Mouse (Mus musculus): ENCODE data around the gene Fitm2. TPM values are rescaled to one million over a fixed set of nuclear protein-coding genes. Genes with fewer than 3 reads are reported as not detected.

Fitm2 gene
- 9.5 and 9.6 TPM in 2 replicates for polyA plus RNA-seq (2014; fragmentation: Nextera tagmentation; extraction: Ambion mirVana)

GRCm38 (mm10) chr2:163472466-163472851, at the start of gene Fitm2:
Fitm2 (minus strand) TSS chr2:163472629.
- Histone ChIP-seq H3K9ac (ENCODE audit: low read length) (peak within 1 kb of the TSS; percentile 79), H3K4me1 (ENCODE audit: control insufficient read depth, insufficient read depth, low read length) (peaks cover 3% of the 10 kb centered on the region; the same call in 1 of the 2 replicates), H3K9me3 (ENCODE audit: control insufficient read depth, low read length) (no peaks in the 10 kb centered on the region), H3K4me3 (ENCODE audit: low read depth, low read length) (peak within 1 kb of the TSS; percentile 83), H3K4me2 (ENCODE audit: low read depth, severe bottlenecking) (peak within 1 kb of the TSS; percentile 88), H3K27me3 (ENCODE audit: control insufficient read depth, insufficient read depth, low read length) (no peaks in the 10 kb centered on the region), H3K36me3 (ENCODE audit: control insufficient read depth, insufficient read depth, low read length) (peaks cover 4% of the 10 kb centered on the region; the same call in 1 of the 2 replicates), H3K27ac (replicated peaks; ENCODE audit: low read depth, low read length) (no peak within 1 kb of the TSS)
- ATAC-seq (ENCODE audit: insufficient number of reproducible peaks, low FRiP score, low TSS enrichment, low read depth) (peak; percentile 92), DNase-seq (ENCODE audit: low spot score) (peak; percentile 98)
- 0% methylated on average over 30 of the region's 30 CpGs for WGBS

- Histone ChIP-seq H3K9ac (ENCODE audit: low read length) (no peak within 1 kb of the TSS), H3K4me2 (ENCODE audit: low read depth, severe bottlenecking) (no peak within 1 kb of the TSS), H3K4me3 (ENCODE audit: low read depth, low read length) (no peak within 1 kb of the TSS), H3K27ac (replicated peaks; ENCODE audit: low read depth, low read length) (no peak within 1 kb of the TSS), H3K4me1 (ENCODE audit: control insufficient read depth, insufficient read depth, low read length) (no peaks in the 10 kb centered on the region), H3K9me3 (ENCODE audit: control insufficient read depth, low read length) (no peaks in the 10 kb centered on the region), H3K36me3 (ENCODE audit: control insufficient read depth, insufficient read depth, low read length) (no peaks in the 10 kb centered on the region), H3K27me3 (ENCODE audit: control insufficient read depth, insufficient read depth, low read length) (no peaks in the 10 kb centered on the region)
- no peak for DNase-seq (ENCODE audit: low spot score)
- ATAC-seq (ENCODE audit: insufficient number of reproducible peaks, low FRiP score, low TSS enrichment, low read depth) = no peak
- 85% methylated on average over 10 of the region's 10 CpGs for WGBS
These were observed 34.0 kb upstream of the Fitm2 start, which contains the start of gene Hnf4a for GRCm38 (mm10) chr2:163506300-163507004. Hnf4a (plus strand) TSS chr2:163506808.

- 70% methylated on average over 7 of the region's 7 CpGs for WGBS
- no peaks in the 10 kb centered on the region for H3K27me3 ChIP-seq (ENCODE audit: control insufficient read depth, insufficient read depth, low read length)
- no peak overlapping the region for H3K4me2 ChIP-seq (ENCODE audit: low read depth, severe bottlenecking)
- H3K4me1 ChIP-seq (ENCODE audit: control insufficient read depth, insufficient read depth, low read length) = no peaks in the 10 kb centered on the region
- H3K9me3 ChIP-seq (ENCODE audit: control insufficient read depth, low read length) = no peaks in the 10 kb centered on the region
- no peak overlapping the region for H3K4me3 ChIP-seq (ENCODE audit: low read depth, low read length)
- ATAC-seq (ENCODE audit: insufficient number of reproducible peaks, low FRiP score, low TSS enrichment, low read depth) = no peak
- no peak for DNase-seq (ENCODE audit: low spot score)
- H3K27ac ChIP-seq (replicated peaks; ENCODE audit: low read depth, low read length) = no peak overlapping the region
- no peaks in the 10 kb centered on the region for H3K36me3 ChIP-seq (ENCODE audit: control insufficient read depth, insufficient read depth, low read length)
- no peak overlapping the region for H3K9ac ChIP-seq (ENCODE audit: low read length)
These were observed 30.8 kb upstream of the Fitm2 start for GRCm38 (mm10) chr2:163503191-163503590.

GRCm38 (mm10) chr2:163502219-163502618, 29.8 kb upstream of the Fitm2 start:
- 86% methylated on average over 2 of the region's 2 CpGs for WGBS
- H3K27ac ChIP-seq (replicated peaks; ENCODE audit: low read depth, low read length) = no peak overlapping the region
- ATAC-seq (ENCODE audit: insufficient number of reproducible peaks, low FRiP score, low TSS enrichment, low read depth) (no peak), DNase-seq (ENCODE audit: low spot score) (no peak)
- H3K27me3 ChIP-seq (ENCODE audit: control insufficient read depth, insufficient read depth, low read length) = no peaks in the 10 kb centered on the region
- H3K4me3 ChIP-seq (ENCODE audit: low read depth, low read length) = no peak overlapping the region
- no peak overlapping the region for H3K9ac ChIP-seq (ENCODE audit: low read length)
- H3K4me2 ChIP-seq (ENCODE audit: low read depth, severe bottlenecking) = no peak overlapping the region
- no peaks in the 10 kb centered on the region for H3K9me3 ChIP-seq (ENCODE audit: control insufficient read depth, low read length)
- H3K4me1 ChIP-seq (ENCODE audit: control insufficient read depth, insufficient read depth, low read length) = no peaks in the 10 kb centered on the region
- no peaks in the 10 kb centered on the region for H3K36me3 ChIP-seq (ENCODE audit: control insufficient read depth, insufficient read depth, low read length)

GRCm38 (mm10) chr2:163494456-163494855, 22.0 kb upstream of the Fitm2 start:
- no peak for DNase-seq (ENCODE audit: low spot score)
- H3K27me3 ChIP-seq (ENCODE audit: control insufficient read depth, insufficient read depth, low read length) = no peaks in the 10 kb centered on the region
- no peak for ATAC-seq (ENCODE audit: insufficient number of reproducible peaks, low FRiP score, low TSS enrichment, low read depth)
- no peak overlapping the region for H3K4me3 ChIP-seq (ENCODE audit: low read depth, low read length)
- H3K9ac ChIP-seq (ENCODE audit: low read length) = no peak overlapping the region
- H3K36me3 ChIP-seq (ENCODE audit: control insufficient read depth, insufficient read depth, low read length) = no peaks in the 10 kb centered on the region
- 38% methylated on average over 6 of the region's 6 CpGs for WGBS
- H3K4me2 ChIP-seq (ENCODE audit: low read depth, severe bottlenecking) = no peak overlapping the region
- no peaks in the 10 kb centered on the region for H3K4me1 ChIP-seq (ENCODE audit: control insufficient read depth, insufficient read depth, low read length)
- no peaks in the 10 kb centered on the region for H3K9me3 ChIP-seq (ENCODE audit: control insufficient read depth, low read length)
- no peak overlapping the region for H3K27ac ChIP-seq (replicated peaks; ENCODE audit: low read depth, low read length)

- 48% methylated on average over 5 of the region's 5 CpGs for WGBS
- Histone ChIP-seq H3K9ac (ENCODE audit: low read length) (no peak overlapping the region), H3K4me3 (ENCODE audit: low read depth, low read length) (no peak overlapping the region), H3K9me3 (ENCODE audit: control insufficient read depth, low read length) (no peaks in the 10 kb centered on the region), H3K27me3 (ENCODE audit: control insufficient read depth, insufficient read depth, low read length) (no peaks in the 10 kb centered on the region), H3K4me1 (ENCODE audit: control insufficient read depth, insufficient read depth, low read length) (no peaks in the 10 kb centered on the region), H3K4me2 (ENCODE audit: low read depth, severe bottlenecking) (no peak overlapping the region), H3K36me3 (ENCODE audit: control insufficient read depth, insufficient read depth, low read length) (no peaks in the 10 kb centered on the region), H3K27ac (replicated peaks; ENCODE audit: low read depth, low read length) (no peak overlapping the region)
- no peak for DNase-seq (ENCODE audit: low spot score)
- ATAC-seq (ENCODE audit: insufficient number of reproducible peaks, low FRiP score, low TSS enrichment, low read depth) = no peak
These were observed 21.5 kb upstream of the Fitm2 start for GRCm38 (mm10) chr2:163493976-163494375.

GRCm38 (mm10) chr2:163493031-163493430, 20.6 kb upstream of the Fitm2 start:
- 0 out of 2 replicates have a peak overlapping the region, but pooled peaks have one; percentile 7 for H3K9ac ChIP-seq (ENCODE audit: low read length)
- no peak for ATAC-seq (ENCODE audit: insufficient number of reproducible peaks, low FRiP score, low TSS enrichment, low read depth)
- no peaks in the 10 kb centered on the region for H3K27me3 ChIP-seq (ENCODE audit: control insufficient read depth, insufficient read depth, low read length)
- no peak overlapping the region for H3K27ac ChIP-seq (replicated peaks; ENCODE audit: low read depth, low read length)
- no peaks in the 10 kb centered on the region for H3K9me3 ChIP-seq (ENCODE audit: control insufficient read depth, low read length)
- H3K4me2 ChIP-seq (ENCODE audit: low read depth, severe bottlenecking) = no peak overlapping the region
- 39% methylated on average over 5 of the region's 5 CpGs for WGBS
- no peak overlapping the region for H3K4me3 ChIP-seq (ENCODE audit: low read depth, low read length)
- H3K4me1 ChIP-seq (ENCODE audit: control insufficient read depth, insufficient read depth, low read length) = no peaks in the 10 kb centered on the region
- no peaks in the 10 kb centered on the region for H3K36me3 ChIP-seq (ENCODE audit: control insufficient read depth, insufficient read depth, low read length)
- DNase-seq (ENCODE audit: low spot score) = no peak

GRCm38 (mm10) chr2:163492018-163492417, 19.6 kb upstream of the Fitm2 start, which contains the start of gene R3hdml:
R3hdml (plus strand) TSS chr2:163492318.
- WGBS = 67% methylated on average over 5 of the region's 5 CpGs
- no peaks in the 10 kb centered on the region for H3K4me1 ChIP-seq (ENCODE audit: control insufficient read depth, insufficient read depth, low read length)
- H3K27me3 ChIP-seq (ENCODE audit: control insufficient read depth, insufficient read depth, low read length) = no peaks in the 10 kb centered on the region
- no peak within 1 kb of the TSS for H3K4me2 ChIP-seq (ENCODE audit: low read depth, severe bottlenecking)
- no peak within 1 kb of the TSS for H3K27ac ChIP-seq (replicated peaks; ENCODE audit: low read depth, low read length)
- no peaks in the 10 kb centered on the region for H3K9me3 ChIP-seq (ENCODE audit: control insufficient read depth, low read length)
- 0 out of 2 replicates have a peak within 1 kb of the TSS, but pooled peaks have one; percentile 7 for H3K9ac ChIP-seq (ENCODE audit: low read length)
- ATAC-seq (ENCODE audit: insufficient number of reproducible peaks, low FRiP score, low TSS enrichment, low read depth) = no peak
- no peak within 1 kb of the TSS for H3K4me3 ChIP-seq (ENCODE audit: low read depth, low read length)
- DNase-seq (ENCODE audit: low spot score) = no peak
- H3K36me3 ChIP-seq (ENCODE audit: control insufficient read depth, insufficient read depth, low read length) = no peaks in the 10 kb centered on the region
